Mouse (Mus musculus) brain, embryonic 14.5 days (tissue): ENCODE measurements at regions not wholly inside any gene's neighbourhood (a gene's known extent, or its start where the extent isn't known, plus 50 kb on each side); places are given as distances from the start of the nearest gene placed in this dataset.

Source experiments
- DNase-seq: peaks from one replicate; pipeline ENCODE4 v3.0.0-alpha.2; 2011; ENCODE audit warnings: low read depth
- CTCF ChIP-seq: fragments of 200-500 bp; IDR thresholded peaks from 2 replicates; pipeline ENCODE4 v1.5.1; 2012; ENCODE audit warnings: inconsistent platforms, mild to moderate bottlenecking, moderate library complexity, borderline replicate concordance; ENCODE audit not compliant: insufficient read depth, insufficient read length; ENCODE audit errors: extremely low read depth
- POLR2A ChIP-seq: fragments of 200-500 bp; IDR thresholded peaks from 2 replicates; pipeline ENCODE4 v1.6.1; 2012; ENCODE audit warnings: mild to moderate bottlenecking, inconsistent platforms, borderline replicate concordance; ENCODE audit not compliant: poor library complexity, insufficient read depth, insufficient read length, severe bottlenecking; ENCODE audit errors: extremely low read depth

DNA sequence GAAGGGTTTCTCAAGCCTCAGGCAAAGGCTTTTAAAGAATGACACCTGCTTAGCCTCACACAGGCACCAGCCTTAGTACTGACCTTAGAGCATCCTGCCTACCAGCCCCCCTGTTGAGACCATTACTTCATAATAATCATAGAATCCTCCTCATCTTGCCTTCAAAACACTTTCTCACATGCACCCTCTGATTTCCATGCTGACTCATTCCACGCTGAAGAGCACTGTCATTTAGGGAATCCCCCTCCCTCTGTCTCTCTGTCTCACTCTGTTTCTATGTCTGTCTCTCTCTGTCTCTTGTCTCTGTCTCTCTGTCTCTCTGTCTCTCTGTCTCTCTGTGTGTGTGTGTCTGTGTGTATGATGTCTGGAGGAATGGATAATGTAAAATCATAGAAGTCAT lies 416.3 kb downstream of the 1700129C05Rik start:
- TF ChIP-seq POLR2A, result no peak
- no peak for TF ChIP-seq CTCF
- no peak for DNase-seq

DNA sequence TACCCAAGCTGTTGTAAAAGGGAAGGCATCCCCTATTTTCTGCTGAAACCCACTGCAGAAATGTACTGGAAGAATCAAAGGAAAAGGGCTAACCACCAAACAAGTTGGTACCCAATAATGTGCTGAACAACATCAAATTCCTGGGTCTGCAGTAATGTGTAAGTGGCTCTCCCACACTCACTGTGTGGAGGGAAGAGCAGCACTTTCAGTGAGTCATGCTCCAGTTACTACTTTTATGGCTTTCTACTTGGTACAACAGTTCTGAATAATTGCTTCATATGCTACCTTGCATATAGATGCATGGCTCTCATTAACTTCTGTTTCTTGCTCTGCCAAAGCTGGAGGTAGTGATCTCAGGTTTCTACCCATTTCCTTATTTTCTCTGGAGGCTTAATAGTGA lies 427.8 kb downstream of the 1700129C05Rik start:
- no peak for DNase-seq
- TF ChIP-seq POLR2A (no peak), CTCF (no peak)

DNA sequence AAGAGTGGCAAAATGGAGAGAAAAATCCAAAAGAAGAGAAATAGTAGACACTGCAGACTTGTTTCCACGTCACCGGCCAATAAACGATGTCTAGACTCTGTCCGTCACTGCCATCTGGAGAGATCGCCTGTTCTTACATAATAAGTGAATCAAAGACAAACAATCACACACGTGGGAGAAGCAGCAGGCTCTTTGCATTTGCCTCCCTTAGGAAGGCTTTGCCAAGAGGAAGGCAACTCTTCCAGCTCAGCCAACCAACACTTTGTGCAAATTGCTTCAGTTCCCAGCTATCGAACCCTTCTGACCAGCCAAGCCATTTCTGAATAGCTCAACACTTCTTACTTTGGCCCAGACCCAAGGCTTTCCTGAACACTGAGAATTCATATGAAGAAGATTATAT lies 432.8 kb downstream of the 1700129C05Rik start:
- TF ChIP-seq CTCF, result no peak
- no peak for TF ChIP-seq POLR2A
- DNase-seq, result peak; percentile 71

- no peak for TF ChIP-seq CTCF
- TF ChIP-seq POLR2A, result no peak
- DNase-seq, result no peak
Observed at GRCm38 (mm10) chr14:58709281-58709680, 433.4 kb downstream of the 1700129C05Rik start.

GRCm38 (mm10) chr14:58701765-58702164 lies 440.9 kb downstream of the 1700129C05Rik start:
- DNase-seq, result peak; percentile 85
- peak; percentile 57; the same call in 1 of the 2 replicates for TF ChIP-seq CTCF
- no peak for TF ChIP-seq POLR2A

DNA sequence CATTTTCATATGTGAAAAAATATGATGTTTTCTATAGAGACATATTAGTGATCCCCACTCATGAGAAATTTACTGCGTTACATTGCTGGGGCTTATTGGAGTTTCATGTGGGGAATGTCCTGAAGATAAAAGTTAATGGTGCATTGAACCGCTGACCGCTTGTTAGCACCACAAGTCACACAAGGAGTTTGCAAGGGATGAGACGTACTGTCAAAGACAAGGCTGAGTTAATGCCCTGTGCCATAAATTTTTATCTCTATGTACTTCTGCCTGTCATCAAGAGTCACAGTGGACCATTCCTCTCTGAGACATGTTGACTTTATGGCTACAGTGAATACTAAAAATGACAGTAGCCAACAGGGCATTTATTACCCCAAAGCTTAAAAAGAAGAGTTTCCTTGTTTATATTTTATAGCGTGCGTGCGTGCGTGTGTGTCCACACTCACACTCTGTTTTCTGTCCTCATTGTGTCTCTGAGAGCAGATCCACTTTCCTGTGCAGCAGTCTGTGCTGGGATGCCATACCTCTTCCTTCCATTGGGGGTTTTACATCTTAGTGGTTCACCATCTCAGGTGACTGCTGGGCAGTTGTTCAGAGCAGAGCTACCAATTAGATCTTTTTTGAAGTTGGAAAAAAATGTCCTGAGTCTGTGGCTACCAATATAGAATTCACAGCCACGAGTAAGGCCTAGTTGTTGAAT lies 451.4 kb downstream of the 1700129C05Rik start:
- no peak for DNase-seq
- TF ChIP-seq CTCF, result no peak
- TF ChIP-seq POLR2A, result no peak

DNA sequence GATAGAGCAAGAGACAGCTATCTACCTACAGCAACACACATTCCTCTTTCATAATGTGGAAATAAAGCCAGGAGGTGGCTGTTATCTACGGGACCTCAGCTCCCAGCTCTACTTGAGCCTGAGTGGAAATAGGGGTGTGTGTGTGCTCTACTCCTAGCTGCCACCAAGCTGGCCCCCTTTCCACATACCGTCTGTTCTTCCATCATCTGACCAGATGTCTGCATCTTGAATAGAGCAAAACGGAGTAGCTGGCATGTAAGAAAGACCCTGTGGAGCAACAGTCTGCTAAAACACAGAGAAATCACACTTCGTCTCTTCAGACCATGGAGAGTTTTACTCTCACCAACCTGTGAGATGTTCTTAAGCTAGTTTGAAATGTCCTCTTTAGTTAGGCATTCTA lies 454.9 kb downstream of the 1700129C05Rik start:
- TF ChIP-seq POLR2A (no peak), CTCF (no peak)
- no peak for DNase-seq

DNA sequence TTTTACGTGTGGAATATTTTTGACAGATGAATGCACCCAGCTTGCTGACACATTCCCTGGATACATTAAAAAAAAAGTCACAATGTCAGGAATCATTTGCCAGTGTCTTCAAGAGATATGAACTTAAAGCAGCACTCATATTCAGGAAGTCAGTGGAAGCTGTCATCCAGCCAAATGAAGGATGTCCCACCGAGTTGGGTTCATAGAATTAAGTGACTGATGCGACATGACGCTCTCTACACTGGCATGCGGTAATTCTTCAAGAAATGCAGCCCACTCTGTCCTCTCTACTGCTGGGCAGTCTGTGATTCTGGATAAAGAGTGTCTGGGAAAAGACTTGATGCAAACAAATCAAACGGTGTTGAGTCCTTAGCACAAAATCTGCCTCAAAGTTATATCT lies 463.9 kb downstream of the 1700129C05Rik start:
- DNase-seq, result no peak
- TF ChIP-seq CTCF (no peak), POLR2A (no peak)

GRCm38 (mm10) chr14:58678126-58678656 lies 464.5 kb downstream of the 1700129C05Rik start:
- TF ChIP-seq CTCF, result no peak
- TF ChIP-seq POLR2A, result no peak
- no peak for DNase-seq

DNA sequence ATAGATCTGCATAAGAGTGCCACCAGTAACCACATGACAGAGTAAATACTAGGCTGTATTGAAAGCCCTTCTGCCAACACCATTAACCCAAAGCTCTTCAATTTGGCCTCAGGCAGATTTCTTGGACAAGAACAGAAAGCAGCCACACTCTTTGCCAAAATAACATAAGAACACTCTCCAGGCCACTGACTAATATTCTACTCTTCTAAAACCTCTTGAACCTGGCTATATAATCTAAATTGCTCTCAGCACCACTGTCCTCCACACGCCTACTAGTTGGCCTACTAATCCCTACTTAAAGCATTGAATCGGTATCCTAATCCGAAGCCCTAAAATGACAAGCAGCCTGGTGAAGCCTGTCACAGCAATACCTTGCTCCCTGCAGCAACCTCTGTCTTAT lies 467.5 kb downstream of the 1700129C05Rik start:
- no peak for TF ChIP-seq POLR2A
- no peak for TF ChIP-seq CTCF
- DNase-seq, result no peak

DNA sequence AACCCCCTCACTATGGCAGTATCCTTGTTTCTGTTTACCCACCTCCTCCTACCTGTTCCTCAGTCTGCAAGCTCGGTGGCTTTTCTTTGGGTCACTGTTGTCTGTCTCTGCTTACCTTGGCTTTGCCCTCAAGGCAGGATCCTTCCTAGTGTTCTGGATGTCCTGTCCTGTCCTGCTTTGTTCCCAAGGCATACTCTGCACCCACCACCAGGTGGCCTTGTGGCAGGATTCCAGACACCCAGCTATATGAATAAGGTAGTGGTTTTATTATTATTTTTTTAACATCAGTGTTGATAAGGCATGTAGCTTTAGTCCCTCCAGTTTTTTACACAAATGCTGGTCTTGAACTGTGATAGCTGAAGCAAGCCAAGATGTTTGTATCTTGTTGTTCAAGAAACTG lies 478.7 kb downstream of the 1700129C05Rik start:
- TF ChIP-seq CTCF, result peak; percentile 38; the same call in 1 of the 2 replicates
- no peak for TF ChIP-seq POLR2A
- DNase-seq, result no peak

- TF ChIP-seq CTCF (no peak), POLR2A (no peak)
- DNase-seq, result no peak
Observed at GRCm38 (mm10) chr14:58662601-58663000, 480.1 kb downstream of the 1700129C05Rik start.
